Mouse (Mus musculus) cortical plate, adult 2 months (tissue): Measurements from ENCODE around the gene Leng8.

ENCODE experiments used
- CTCF ChIP-seq: fragments of 200-500 bp; IDR thresholded peaks from 2 replicates; pipeline ENCODE4 v1.5.1; 2011; ENCODE audit warnings: mild to moderate bottlenecking, control low read depth, low read length; ENCODE audit not compliant: insufficient read depth; ENCODE audit errors: extremely low read depth
- POLR2A ChIP-seq: fragments of 200-500 bp; IDR thresholded peaks from 2 replicates; pipeline ENCODE4 v1.6.1; 2011; ENCODE audit warnings: mild to moderate bottlenecking, low read length, control low read depth; ENCODE audit not compliant: insufficient read depth; ENCODE audit errors: extremely low read depth

- TF ChIP-seq POLR2A (no peak), CTCF (no peak)
Observed at GRCm38 (mm10) chr7:4117050-4117814, 19.6 kb upstream of the Leng8 start.
